Mouse (Mus musculus) liver, adult (tissue): ENCODE measurements around the gene Magi1.

Experiments used
- GATA4 ChIP-seq: IDR thresholded peaks from 2 replicates; pipeline ENCODE4 v1.6.1; 2014; ENCODE audit warnings: mild to moderate bottlenecking, low read length; ENCODE audit not compliant: insufficient replicate concordance

The Magi1 gene

DNA sequence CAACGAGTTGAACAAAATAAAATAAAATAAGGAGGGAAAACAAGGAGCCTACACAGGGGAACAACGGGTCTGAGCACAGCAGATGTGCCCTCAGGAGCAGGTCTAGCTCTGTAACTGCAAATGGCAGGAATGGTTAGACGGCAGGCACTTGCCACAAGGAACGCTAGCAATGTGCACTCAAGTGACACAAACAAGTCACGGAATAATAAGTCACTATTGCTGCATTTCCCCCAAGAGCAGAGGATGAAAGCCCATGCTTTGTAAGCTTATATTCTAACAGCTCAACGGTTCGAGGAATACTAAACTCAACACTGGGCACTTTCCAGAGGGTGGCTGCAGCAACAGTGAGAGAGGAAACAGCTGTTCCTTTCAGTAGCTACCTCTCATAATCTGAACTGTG is 462.2 kb downstream of the Magi1 start:
- no peak for TF ChIP-seq GATA4

DNA sequence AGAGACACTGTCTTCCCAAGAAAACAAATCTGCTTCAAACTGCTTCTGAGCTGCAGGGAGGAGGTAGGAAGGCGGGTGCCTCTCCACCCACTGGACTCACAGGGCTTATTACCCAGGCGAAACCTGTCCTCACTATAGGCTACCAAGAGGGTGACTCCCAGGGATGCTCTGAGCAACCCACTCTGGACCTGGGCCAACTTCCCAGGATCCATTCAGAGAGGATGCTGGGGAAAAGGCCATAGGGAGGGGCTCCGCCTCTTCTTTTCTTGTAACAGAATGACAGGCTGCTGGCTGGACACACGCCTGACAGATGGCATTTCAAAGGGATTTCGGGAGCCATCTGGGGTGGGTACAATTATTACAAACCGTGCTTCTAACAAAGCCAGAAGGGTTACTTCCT is 463.8 kb downstream of the Magi1 start:
- no peak for TF ChIP-seq GATA4

DNA sequence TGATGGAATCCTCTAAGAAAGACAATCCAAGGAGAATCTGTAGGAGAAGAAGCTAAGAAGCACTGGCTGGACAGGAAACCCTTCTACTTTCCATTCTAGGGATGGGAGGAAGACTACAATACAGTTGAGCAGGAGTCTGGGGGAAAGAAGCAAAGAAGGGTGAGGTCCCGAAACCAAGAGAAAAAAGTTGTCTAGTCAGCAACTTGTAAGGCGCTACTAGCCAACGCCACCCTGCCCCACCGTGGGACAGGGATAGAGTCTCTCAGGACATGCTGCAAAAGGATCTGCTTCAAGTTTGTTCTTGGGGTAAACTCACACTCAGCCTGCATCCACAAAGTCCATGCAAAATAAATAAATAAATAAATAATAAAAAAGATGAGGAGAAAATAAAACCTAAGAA is 464.4 kb downstream of the Magi1 start:
- TF ChIP-seq GATA4: no peak

DNA sequence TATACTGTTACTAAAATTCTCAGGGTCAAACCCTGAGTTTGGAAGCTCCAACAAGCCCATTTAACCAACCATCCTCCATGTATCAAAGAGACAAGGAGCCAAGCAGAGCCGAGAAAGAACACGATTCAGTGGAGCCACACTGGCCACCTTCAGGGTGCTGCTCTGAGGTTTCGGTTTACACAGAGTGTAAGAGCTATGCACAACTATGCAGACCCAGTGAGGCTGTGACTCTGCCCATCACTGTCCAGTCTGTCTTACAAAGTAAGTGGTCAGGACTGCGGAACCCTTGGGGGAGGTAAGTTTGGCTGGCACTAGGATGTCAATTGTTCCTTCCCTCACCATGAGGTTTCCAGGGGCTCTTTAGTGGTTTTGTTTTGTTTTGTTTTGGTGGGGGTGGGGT is 465.2 kb downstream of the Magi1 start:
- no peak for TF ChIP-seq GATA4

DNA sequence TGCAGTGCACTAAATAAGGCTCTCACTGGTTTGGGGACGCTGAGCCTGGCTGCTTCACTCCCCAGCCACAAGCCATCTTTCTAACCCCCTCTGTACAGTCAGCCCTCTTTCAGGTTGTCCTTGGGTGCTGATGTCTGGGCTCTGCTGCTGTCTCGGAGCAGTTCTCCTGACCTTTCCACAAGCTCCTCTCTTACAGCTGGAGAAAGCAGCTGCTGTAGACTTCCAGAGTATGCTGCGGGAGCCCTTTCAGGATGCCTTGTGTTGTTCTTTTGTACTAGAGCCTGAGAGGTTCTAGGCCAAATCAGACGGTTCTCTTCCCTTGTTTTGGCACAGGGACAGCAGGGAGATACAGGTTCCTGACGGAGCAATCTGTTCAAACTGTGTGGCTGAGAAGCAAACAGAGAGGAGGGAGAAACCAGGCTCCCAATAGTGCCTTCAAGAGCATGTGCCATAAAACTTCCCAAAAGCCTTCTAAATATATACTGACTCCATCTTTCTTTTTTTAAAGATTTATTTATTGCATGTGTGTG is 478.2 kb downstream of the Magi1 start:
- TF ChIP-seq GATA4: no peak

DNA sequence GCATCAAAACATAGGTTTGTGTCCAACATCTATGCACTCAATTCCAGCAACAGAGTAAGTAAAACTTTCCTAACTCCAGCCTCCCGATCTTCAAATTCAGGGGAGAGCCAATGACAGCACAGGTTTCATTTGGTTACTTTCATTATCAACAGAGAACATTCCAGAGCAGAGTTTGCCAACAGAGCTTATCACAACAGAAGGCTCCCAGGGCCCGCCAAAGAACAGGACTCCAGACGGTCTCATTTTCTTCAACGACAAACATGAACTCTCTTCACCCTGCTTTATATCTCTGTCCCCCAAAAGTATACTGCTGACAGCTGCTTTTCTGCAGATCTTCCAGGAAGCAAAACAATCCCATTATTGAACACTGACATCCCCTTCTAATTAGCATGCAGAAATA is 481.3 kb downstream of the Magi1 start:
- peak; percentile 40; the same call in 1 of the 2 replicates for TF ChIP-seq GATA4

DNA sequence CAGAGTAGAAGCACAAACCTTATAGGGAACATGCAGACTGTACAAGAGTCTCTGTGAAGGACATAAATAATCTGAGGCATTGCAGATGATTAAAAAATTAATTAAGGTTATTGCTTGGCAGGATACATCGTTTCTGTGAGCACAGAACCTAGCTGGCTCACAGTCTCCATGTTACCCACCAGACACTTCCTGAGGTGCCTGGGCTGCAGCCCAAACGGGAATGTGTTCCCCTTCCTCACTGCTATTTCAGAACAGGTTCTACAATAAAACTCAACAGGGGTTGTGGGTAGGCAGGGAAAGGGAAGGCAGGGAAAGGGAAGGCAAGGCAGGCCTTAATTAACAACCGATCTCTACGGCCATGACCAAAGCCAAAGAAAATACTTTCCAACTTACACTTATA is 483.3 kb downstream of the Magi1 start:
- TF ChIP-seq GATA4: no peak

DNA sequence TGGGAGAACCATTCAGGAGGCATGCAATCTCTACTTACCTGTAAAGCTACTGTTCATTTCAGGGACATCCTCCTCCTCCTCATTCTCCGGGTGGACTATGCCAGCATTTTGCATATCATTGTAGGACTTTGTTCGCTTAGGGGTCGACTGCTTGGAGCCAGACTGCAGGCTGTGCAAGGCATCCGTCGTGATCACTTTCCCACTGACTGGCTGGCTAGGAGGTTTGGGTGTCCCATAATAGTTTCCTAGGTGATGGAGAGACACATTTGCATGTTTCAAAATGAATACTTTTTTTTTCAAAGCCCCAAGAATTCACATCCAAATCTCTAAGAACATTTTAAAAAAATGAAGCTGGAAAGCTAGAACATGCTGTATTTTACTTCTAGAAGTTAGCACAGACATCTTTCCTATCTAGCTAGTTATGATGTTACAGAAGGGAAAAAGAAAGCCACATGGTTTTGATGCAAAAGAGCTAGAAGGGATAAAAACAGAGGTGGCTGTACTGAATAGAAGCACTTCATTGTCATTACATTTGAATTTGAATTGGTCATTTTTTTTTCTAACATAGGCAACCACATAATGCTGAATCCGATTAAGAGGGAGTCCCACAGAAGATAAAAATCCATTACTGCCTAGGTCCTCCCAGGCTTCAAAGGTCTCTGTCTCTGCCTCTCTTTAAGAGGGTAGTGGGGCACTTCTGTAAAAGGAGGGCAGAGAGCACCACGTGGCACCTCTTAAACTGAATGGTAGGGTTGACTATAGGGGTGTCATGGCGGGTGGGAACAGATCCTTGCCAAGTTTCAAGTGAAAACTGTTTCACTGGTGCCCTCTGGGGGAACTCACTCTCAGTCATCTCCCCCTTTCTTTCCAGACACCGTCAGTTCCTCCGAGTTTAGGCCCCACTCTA is 491.2 kb downstream of the Magi1 start:
- TF ChIP-seq GATA4: no peak

DNA sequence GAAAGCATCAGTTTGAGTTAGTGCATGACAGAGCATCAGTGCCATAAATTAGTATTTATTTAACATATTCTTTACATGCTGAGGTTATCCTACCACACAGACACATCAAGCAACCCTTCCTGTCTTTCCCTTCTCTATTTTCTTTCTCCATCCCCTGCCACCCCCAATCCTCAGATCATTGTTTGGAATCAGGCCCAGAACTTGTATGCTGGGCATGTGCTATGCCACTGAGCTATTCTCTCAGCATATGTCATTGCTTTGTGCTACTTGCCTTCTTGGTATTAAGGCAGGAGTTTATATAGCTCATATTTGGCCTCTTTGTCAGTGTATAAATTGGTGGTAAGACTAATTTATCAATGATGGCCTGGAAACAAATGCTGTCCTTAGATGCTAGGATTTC is 494.0 kb downstream of the Magi1 start:
- TF ChIP-seq GATA4: no peak

DNA sequence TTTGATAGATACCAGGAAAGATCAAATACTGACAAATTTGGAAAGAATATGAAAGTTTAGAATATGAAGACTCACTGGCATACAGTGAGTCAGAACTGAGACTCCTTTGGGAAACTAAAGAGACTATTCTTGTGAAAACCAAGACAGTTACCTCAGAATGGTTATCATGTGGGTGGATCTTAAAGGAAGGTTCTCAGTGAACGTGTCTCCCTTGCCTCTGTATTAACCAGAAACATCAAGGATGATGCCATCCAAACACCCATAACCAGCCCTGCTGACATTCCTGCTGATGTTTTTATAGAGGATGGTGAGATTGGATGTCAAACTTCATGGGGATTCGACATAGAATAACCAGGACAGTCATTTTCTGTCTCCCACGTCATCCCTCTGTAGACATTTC is 496.7 kb downstream of the Magi1 start:
- TF ChIP-seq GATA4: no peak

DNA sequence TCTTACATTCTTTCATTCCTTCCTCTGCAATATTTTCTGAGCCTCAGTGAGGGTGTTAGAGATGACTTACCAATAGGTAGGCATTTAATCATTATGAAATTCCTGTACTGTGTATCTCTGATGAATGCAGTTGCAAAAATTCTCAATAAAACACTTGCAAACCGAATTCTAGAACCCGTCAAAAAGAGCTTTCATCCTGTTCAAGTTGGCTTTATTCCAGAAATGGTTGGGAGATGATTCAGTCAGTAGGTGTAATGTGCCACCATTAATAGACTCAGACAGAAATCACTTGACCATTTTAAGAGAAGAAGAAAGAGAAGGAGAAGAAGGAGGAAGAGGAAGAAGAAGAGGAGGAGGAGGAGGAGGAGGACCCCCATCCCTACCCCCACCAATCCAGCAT is 497.5 kb downstream of the Magi1 start:
- no peak for TF ChIP-seq GATA4

DNA sequence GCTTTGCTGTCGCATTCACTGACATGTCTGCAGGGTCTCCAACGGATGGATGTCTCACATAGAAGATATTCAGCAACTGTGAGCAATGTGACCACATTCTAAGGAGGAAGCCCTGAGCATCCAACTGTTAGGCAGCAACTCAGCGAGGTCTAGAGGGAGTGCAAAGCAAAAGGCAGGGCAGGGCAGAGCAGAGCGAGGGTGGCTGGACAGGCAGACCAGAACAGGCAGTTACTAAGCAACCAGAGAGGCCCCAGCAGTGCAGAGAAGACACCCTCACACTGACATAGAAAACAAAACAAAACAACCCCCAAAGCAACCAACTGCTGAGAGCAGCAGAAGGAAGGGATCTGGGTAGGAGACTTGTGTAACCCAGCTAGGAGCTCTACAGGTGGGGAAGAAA is 512.6 kb downstream of the Magi1 start:
- TF ChIP-seq GATA4: no peak

DNA sequence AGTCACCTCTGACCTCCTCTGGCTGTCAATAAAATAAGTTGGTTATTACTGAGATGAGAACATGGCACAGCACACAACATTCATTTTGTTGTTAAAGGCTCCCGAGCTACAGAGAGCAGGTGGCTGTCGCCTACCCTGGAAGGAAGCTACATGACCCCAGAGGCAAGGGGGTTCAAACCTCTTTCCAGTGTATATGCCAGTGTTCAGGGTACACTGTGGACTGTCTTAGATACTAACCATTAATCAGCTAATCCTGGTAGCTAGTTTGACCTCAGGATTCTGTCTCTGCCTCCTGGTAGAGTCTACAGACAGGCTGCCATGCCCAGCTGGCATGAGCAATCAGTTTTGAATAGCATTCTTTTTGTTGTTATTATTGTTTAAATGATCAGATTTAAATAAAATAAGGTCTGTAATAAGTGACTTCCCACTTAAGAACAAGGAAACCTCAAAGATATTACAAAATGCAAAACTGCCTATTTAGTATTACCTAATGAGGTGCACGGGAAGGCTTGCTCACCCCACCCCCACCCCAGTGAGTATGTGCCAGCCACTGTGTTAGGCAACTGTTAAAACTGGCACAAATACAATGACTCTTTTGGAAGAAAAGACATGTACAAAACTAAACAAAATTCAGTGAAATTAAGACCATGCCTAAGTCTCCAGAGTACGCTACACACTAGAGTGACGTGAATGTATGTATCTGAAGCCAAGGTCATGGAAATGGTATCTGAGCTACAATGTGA is 513.3 kb downstream of the Magi1 start:
- no peak for TF ChIP-seq GATA4

DNA sequence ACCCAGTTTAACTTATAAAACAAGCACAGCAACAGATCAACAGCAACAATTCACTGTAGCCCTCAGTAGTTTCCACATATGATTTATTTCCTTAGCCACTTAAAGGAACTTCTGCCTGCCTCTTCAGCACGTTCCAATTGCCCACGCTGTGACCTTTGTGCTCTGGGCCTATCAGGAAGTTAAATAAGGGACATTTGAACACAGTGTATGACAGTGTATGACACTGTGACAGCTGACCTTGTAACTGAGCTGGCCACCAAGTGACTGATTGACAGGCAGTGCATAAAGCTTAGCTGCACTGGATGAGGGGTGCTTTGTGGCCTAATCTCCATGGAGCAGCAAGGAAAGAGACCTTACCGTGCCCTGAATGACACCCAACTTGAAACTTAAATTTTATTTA is 525.6 kb downstream of the Magi1 start:
- no peak for TF ChIP-seq GATA4

DNA sequence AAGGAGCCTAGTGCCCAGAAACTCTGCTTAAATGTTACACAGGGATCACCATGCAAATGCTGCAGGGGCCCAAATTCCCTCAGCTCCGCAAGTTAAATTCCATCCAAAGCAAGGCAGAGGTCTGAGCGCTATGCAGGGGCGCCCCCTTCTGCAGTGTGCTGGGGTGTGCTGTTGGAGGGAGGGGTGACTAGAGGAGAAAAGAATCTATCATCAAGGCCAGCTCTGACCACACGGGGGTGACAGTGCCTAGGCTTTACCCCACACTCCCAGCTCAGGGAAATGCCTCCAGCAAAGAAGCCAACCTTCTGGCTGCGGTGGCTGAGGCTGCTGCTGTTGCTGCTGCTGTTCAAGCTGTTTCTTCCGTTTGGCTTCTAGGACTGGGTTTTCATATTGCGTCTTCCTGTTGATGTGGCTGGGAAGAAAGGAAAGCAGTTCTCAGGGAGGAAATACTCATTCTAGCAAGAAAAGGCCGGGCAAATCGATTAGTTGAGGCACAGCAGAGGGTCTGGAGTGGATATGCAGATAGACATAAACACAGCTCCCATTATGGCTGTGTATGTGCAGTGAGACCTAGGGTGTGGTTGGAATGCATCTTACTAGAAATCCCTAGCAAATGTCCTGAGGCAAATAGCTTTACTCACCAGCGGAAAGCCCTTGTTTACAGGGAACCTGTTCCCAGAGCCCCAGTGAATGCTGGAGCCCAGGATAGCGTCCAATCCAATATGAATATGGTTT is 526.2 kb downstream of the Magi1 start:
- TF ChIP-seq GATA4: no peak
